Mouse (Mus musculus) megakaryocyte, adult 5-6 weeks (primary cell): ENCODE measurements around the gene Dnajc9. TPM values are rescaled to one million over a fixed set of nuclear protein-coding genes. Genes with fewer than 3 reads are reported as not detected.
A peak's percentile ranks its signal among the peaks of the same experiment; 100 is the strongest.

Experiments used
- ATAC-seq: 2 replicates; pipeline ENCODE4 v1.8.0; 2016; ENCODE audit warnings: mild to moderate bottlenecking, inconsistent platforms; ENCODE audit not compliant: poor library complexity, severe bottlenecking
- total RNA-seq, 2 experiments: library from RNA; stranded (forward) in 1 of 2; stranded (reverse) in 1 of 2; fragments of 153-499, 151-499 nt in 1 of 2; fragments of 221-1000, 200-1000 nt in 1 of 2; gene quantifications; 2 replicates each; pipeline versions ENCODE4 v1.2.3 to v1.2.4; 2015 to 2017

Gene Dnajc9
- total RNA-seq, 2 experiments from 2014 or later, result 53.9 to 172 TPM

DNA sequence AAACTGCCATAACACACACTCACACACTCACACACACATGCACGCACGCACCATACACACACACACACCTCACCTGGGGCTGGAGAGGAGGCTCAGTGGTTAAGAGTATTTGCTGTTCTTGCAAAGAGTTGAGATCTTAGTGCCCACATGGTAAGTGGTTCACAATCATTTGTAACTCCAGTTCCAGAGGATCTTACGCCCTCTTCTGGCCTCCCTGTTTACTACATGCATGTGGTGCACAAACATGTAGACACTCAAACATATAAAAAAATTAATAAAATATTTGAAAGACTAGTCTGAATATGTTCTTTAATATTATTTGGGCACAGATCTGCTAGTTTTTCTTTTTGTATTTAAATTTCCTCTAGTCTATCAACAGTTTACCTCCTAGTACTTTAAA is 20.4 kb downstream of the Dnajc9 start:
- no peak for ATAC-seq

DNA sequence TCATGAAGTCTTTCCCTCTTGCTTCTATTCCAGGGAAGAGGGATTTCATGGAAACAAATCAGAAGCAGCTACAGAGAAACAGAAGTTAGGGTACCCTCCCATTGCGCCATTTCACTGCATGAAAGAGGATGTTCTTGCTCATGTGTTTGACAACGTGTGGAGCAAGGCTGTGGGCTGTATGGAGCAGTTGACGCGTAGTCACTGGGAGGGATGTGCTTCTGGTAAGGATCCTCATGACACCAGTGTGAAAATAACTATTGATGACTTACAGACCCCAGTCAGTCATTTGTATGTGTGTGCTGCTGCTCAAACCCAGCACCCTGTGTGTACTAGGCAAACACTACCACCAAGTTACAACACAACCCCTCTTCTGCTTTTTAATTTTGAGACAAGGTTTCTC is 25.5 kb downstream of the Dnajc9 start:
- peak; percentile 96 for ATAC-seq

DNA sequence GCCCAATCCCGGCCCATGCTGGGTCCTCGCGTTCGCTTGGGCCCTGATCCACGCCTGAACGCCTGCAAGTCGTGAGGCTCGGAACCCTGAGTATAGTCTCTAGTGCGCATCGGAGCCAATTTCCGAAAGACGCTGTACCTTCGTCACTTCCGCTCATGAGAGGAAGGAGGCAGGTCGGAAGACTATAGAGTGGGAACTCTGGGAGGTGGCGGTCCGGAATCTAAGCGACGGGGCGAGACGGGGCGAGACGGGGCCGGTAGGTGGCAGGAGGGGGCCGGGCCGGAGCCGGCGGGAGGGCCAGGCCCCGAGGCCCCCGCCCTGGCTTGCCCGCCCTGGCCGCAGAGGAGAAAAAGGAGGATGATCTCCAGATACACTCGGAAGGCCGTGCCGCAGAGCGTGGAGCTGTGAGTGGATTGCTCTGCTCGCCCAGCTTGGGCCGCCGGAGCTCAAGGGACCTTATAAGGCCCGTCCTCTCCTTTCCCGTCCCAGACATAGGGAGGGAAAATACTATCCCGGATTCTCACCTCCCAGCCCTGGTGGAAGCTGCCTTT is 40.6 kb downstream of the Dnajc9 start, which contains the start of the genes Ecd and Fam149b:
TSS of gene Ecd (minus strand) at position 131 of the 551 bp plus-strand sequence.
TSS of gene Fam149b (plus strand) at position 172 of the 551 bp plus-strand sequence.
- peak; percentile 99 for ATAC-seq

DNA sequence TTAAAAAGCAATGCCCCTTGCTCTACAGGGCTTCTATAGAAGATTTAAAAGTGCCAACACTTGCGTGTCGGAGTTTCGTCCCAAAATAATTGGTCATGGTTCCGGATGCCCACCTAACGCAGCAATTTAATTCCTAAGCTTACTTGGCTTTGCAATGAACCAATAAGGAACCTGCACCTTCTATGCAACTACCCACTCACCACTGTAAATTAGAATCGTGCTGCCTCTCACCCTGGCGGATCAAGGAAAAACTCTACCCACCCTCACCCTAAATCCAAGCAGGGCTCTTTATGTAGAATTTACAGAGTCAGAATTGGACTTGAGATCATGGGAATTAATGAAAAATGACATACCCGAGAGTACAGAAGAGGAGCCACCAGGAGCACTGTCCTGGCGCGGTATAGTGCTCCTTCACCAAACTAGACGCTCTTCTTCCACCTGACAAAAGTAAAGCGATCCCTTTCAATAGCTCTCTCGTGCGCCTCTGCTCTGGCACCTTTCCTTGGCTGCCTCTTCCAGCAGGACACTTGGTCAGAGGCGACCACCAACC is 41.2 kb downstream of the Dnajc9 start:
- peak; percentile 46 for ATAC-seq

DNA sequence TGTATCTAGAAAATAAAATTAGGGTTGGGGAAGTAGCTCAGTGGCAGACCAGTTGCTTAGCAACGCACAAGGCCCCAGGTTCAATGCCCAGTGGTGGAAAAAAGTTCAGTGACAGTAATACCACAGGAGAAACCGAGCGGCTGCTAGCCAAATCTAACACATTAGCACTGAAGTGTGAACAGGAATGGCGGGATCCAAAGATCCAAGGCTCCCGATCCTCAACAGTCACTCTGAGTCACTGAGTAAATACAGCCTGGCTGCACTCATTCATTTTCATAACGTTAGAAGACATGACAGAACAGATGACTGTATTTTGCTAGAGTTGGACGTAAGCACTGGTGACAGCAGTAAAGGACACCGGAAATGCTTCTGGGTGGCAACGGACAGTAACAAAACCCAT is 42.8 kb downstream of the Dnajc9 start:
- ATAC-seq, result no peak

DNA sequence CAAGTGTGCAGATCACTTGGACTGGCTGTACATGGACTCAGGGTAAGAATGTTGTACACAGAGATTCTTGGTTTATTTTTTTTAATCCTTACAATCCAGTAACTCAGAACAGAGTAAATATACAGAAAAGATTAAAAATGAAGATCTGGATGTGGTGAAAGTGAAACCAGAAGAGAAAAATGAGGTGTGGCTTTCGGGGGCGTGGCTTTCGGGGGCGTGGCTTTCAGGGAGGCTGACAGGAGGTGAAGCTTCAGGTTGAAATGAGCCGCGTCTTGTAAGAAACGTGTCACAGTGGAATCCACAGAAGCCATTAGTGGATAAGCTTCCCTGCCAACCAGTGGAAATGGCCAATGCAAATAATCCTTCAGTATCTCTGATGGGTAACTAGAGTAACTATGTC is 47.8 kb downstream of the Dnajc9 start:
- no peak for ATAC-seq

DNA sequence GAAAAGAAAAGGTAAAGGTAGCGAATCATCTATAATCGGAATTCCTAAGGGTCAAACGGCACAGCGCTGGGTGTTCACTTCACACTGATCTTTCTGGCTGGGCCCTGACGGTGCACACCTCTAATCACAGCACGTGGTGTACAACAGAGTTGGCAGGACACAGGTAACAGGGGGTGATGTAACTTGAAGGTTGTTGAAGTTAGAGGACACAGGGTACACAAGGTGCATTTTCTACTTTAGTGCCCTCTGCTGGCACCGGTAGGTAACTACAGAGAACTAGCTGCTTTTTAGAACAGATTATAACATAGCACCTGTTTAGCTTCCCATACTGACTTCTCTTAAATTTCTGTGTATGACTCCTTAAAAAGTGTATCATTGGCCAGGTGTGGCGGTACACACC is 48.6 kb downstream of the Dnajc9 start:
- peak; percentile 68 for ATAC-seq

DNA sequence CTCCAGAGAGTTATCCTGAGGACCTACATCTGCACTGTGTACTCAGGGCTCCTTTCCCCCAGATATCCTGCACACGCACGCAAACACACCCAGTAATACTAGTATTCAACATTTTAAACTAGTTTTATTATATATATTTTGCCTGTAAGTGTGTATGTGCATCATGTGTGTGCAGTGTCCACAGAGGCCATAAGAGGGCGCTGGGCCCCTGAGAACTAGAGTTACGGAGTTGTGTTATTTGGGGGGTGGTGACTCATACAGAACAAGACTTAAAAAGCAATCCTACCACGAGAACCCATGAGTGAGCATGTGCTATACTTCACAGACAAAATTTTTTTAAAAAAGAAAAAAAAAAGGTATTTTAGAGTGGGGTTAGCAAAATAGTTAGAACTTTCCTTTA is 49.3 kb downstream of the Dnajc9 start:
- ATAC-seq, result no peak

Other genes with a start within 250 kb of the Dnajc9 start
- gene Kcnk5, start 207.1 kb downstream of the Dnajc9 start, total RNA-seq (2015), result 0.13 and 0.30 TPM in 2 replicates
- 0.22 and 2.0 TPM in 2 replicates for gene Kcnk5, start 207.1 kb downstream of the Dnajc9 start, total RNA-seq (2017)
- not detected in 2 replicates for gene Kcnk16, start 119.7 kb downstream of the Dnajc9 start, total RNA-seq (2015)
- gene Kcnk16, start 119.7 kb downstream of the Dnajc9 start, total RNA-seq (2017), result not detected in 2 replicates
- gene Nudt13, start 94.2 kb downstream of the Dnajc9 start, total RNA-seq (2015), result 9.5 and 14.1 TPM in 2 replicates
- gene Nudt13, start 94.2 kb downstream of the Dnajc9 start, total RNA-seq (2017), result 8.0 and 13.7 TPM in 2 replicates
- 22.5 and 24.4 TPM in 2 replicates for gene Ecd, start 40.8 kb downstream of the Dnajc9 start, total RNA-seq (2015)
- 35.9 and 39.0 TPM in 2 replicates for gene Ecd, start 40.8 kb downstream of the Dnajc9 start, total RNA-seq (2017)
- gene Fam149b, start 40.7 kb downstream of the Dnajc9 start, total RNA-seq (2015), result 22.1 and 23.9 TPM in 2 replicates
- gene Fam149b, start 40.7 kb downstream of the Dnajc9 start, total RNA-seq (2017), result 22.4 and 25.9 TPM in 2 replicates
- gene Mrps16, start 4.7 kb upstream of the Dnajc9 start, total RNA-seq (2015), result 60.7 and 78.0 TPM in 2 replicates
- gene Mrps16, start 4.7 kb upstream of the Dnajc9 start, total RNA-seq (2017), result 22.2 and 43.8 TPM in 2 replicates
- not detected in 2 replicates for gene Cfap70, start 63.3 kb upstream of the Dnajc9 start, total RNA-seq (2015)
- gene Cfap70, start 63.3 kb upstream of the Dnajc9 start, total RNA-seq (2017), result not detected in 2 replicates
- gene Anxa7, start 91.2 kb upstream of the Dnajc9 start, total RNA-seq (2015), result 99.1 and 113 TPM in 2 replicates
- 117 and 128 TPM in 2 replicates for gene Anxa7, start 91.2 kb upstream of the Dnajc9 start, total RNA-seq (2017)
- gene Mss51, start 108.0 kb upstream of the Dnajc9 start, total RNA-seq (2015), result 1.2 and 3.2 TPM in 2 replicates
- gene Mss51, start 108.0 kb upstream of the Dnajc9 start, total RNA-seq (2017), result 0.51 and 0.85 TPM in 2 replicates
- 142 and 144 TPM in 2 replicates for gene Ppp3cb, start 157.7 kb upstream of the Dnajc9 start, total RNA-seq (2015)
- gene Ppp3cb, start 157.7 kb upstream of the Dnajc9 start, total RNA-seq (2017), result 64.6 and 86.8 TPM in 2 replicates